Mouse (Mus musculus) cortical plate, adult 2 months (tissue): ENCODE data around the gene C2cd3. TPM values are rescaled to one million over a fixed set of nuclear protein-coding genes. Genes with fewer than 3 reads are reported as not detected.

Source experiments
- H3K27ac ChIP-seq: fragments of 200-500 bp; 2 replicates; pipeline ENCODE4 v1.5.1; 2012; ENCODE audit warnings: low read length, control low read depth, inconsistent platforms; ENCODE audit not compliant: insufficient read depth
- H3K4me1 ChIP-seq: fragments of 200-500 bp; 2 replicates; pipeline ENCODE4 v1.6.1; 2011; ENCODE audit warnings: low read length; ENCODE audit not compliant: control insufficient read depth, insufficient read depth
- H3K4me3 ChIP-seq: fragments of 200-500 bp; 2 replicates; pipeline ENCODE4 v1.5.1; 2011; ENCODE audit warnings: mild to moderate bottlenecking, low read length, control low read depth; ENCODE audit not compliant: insufficient read depth
- CTCF ChIP-seq: fragments of 200-500 bp; IDR thresholded peaks from 2 replicates; pipeline ENCODE4 v1.5.1; 2011; ENCODE audit warnings: mild to moderate bottlenecking, control low read depth, low read length; ENCODE audit not compliant: insufficient read depth; ENCODE audit errors: extremely low read depth
- POLR2A ChIP-seq: fragments of 200-500 bp; IDR thresholded peaks from 2 replicates; pipeline ENCODE4 v1.6.1; 2011; ENCODE audit warnings: mild to moderate bottlenecking, low read length, control low read depth; ENCODE audit not compliant: insufficient read depth; ENCODE audit errors: extremely low read depth
- polyA plus RNA-seq: library from polyadenylated mRNA; depleted of rRNA; stranded (reverse); fragments of >200 nt; gene quantifications from 2 replicates; pipeline ENCODE4 v1.2.3, GENCODE M21; 2012

Gene C2cd3
- polyA plus RNA-seq, 1 experiment: 19.6 TPM

DNA sequence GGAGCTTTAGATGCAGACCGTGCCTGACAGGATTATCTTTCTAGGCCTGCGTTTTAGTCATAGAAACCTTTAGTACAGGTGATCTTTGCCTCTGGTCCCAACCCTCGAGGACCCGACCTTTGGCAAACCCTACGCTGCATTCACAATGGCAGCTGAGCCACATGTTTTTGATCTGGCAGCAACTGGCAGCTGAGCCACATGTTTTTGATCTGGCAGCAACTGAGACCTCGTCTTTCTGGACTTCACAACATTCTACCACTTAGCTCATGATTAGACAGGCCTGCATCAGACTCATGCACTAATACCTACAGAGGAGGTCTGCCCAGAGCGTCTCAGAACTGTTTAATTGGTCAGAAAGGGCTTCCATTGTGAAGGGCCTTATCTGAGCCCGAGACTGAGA, 123.0 kb downstream of the C2cd3 start:
- no peak for TF ChIP-seq CTCF
- no peak for TF ChIP-seq POLR2A
- no peaks in the 10 kb centered on the region; the same call in 1 of the 2 replicates for H3K4me1 ChIP-seq
- H3K4me3 ChIP-seq: peak overlapping the region; percentile 6
- peak overlapping the region; percentile 38 for H3K27ac ChIP-seq

DNA sequence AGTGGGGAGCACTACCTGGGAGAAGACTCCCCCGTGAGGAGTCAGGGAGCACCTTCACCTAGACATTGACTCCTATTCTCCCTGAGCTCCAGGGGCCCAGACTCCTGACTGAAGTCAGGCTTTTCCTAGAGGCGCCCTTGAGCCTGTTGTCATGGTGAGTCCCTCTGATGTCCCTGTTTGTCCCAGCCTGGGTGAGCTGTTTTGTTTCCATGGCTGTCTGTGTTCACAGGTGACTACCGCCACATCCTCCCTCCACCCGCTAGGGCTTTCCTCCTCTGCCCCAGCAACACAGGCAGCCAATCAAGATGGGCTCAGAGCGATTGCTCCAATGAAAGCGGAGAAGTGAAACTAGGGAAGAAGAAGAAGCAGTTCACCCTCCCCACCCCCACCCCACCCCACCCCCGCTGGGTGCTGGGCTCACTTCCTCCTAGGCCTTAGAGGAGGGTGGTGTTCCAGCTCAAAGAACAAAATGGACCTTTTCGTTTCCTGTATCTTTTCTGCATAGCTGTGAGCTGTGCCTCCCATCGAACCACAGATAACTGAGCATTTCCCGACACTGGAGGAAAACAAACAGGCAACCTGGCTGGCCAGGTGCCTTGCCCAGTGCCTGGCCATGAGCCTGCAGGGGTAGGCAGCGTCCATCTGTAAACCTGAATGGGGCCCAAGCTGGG, 123.7 kb downstream of the C2cd3 start:
- peak overlapping the region; percentile 6 for H3K4me3 ChIP-seq
- TF ChIP-seq CTCF (no peak), POLR2A (no peak)

DNA sequence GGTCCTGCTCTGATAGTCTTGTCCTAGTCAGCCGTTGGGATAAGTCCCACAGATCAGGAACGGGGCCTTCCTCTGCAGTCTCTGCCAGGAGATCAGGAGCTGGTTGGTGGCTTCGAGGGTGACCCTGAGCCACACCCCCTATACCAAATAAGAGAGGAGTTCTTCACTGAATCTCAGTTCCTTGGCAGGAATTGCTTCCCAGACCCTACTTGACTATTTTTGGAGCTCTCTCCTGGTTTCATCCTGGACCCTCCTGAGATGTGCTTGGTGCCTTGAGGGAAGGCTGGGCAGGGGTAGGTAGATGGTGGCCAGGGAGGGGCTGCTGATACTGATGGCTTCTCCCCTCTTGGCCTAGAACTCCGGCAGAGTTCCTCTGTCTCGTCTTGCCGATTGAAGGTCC, 124.3 kb downstream of the C2cd3 start:
- Histone ChIP-seq H3K4me3 (no peak overlapping the region), H3K4me1 (no peaks in the 10 kb centered on the region; the same call in 1 of the 2 replicates), H3K27ac (no peak overlapping the region)
- TF ChIP-seq CTCF: no peak
- no peak for TF ChIP-seq POLR2A

More for the DNA sequence above, 123.7 kb downstream of the C2cd3 start:
- H3K4me1 ChIP-seq: no peaks in the 10 kb centered on the region; the same call in 1 of the 2 replicates
- H3K27ac ChIP-seq: peak overlapping the region; percentile 38

DNA sequence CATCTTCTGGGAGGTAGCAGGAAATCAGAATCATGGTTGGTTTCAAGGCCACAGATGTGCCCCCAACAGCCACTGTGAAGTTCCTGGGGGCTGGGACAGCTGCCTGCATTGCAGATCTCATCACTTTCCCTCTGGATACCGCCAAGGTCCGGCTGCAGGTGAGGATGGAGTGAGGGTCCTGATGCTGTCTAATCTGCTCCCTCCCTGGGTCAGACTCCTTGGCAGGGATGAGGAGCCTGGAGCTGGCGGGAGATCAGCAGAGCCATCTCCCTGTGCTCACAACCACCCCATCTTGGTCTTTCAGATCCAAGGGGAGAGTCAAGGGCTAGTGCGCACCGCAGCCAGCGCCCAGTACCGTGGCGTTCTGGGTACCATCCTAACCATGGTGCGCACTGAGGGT, 124.8 kb downstream of the C2cd3 start:
- TF ChIP-seq CTCF (no peak), POLR2A (no peak)
- no peaks in the 10 kb centered on the region; the same call in 1 of the 2 replicates for H3K4me1 ChIP-seq
- H3K4me3 ChIP-seq: no peak overlapping the region
- H3K27ac ChIP-seq: no peak overlapping the region

DNA sequence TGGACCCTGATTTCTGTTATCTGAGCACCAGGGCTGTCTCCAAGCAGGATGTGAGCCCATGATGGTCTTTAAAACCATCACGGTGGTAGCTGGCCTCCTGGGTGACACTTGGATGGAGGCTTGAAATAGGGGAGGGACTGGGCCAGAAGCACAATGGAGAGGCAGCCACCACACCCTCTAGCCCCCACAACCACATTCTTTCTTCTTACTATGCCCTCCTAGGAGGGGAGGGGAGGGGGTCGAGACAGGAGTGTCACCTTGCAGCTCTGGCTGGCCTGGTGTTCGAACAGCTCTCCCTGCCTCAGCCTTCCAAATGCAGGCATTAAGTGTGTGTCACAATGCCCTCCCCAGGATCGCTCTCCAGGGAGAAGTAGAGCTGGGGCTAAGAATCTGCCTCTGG, 125.4 kb downstream of the C2cd3 start:
- Histone ChIP-seq H3K4me3 (no peak overlapping the region), H3K4me1 (no peaks in the 10 kb centered on the region; the same call in 1 of the 2 replicates), H3K27ac (no peak overlapping the region)
- TF ChIP-seq CTCF (no peak), POLR2A (no peak)

DNA sequence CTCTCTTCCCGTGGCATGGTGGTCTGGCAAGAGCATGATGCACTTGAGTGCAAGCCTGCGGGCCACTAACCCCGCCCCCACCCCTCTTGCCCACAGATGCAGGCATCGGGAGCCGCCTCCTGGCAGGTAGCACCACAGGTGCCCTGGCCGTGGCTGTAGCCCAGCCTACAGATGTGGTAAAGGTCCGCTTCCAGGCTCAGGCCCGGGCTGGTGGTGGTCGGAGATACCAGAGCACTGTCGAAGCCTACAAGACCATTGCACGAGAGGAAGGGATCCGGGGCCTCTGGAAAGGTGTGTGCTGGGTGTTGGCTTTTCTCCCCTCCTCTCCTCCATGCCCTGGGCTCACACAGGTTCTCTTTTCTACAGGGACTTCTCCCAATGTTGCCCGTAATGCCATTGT, 125.9 kb downstream of the C2cd3 start:
- no peak overlapping the region for H3K27ac ChIP-seq
- no peaks in the 10 kb centered on the region; the same call in 1 of the 2 replicates for H3K4me1 ChIP-seq
- TF ChIP-seq CTCF (no peak), POLR2A (no peak)
- no peak overlapping the region for H3K4me3 ChIP-seq

DNA sequence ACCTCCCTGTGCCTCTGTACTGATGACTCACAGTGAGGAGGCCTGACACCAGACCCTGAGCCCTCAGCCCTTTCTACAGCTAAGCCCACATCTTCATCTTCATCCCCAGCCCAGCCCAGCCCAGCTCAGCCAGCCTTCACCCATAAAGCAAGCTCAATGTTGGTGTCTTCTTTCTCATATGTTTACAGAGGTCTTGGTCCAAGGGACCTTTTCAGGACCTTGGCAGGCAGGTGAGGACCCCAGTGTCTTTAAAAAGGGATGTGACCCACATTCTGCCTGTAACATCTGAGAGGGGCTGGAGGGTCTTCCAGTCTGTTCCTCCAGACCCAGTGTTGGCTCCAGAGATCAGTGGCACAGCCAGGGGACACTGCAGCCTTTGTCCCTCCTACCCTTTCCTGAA, 127.4 kb downstream of the C2cd3 start:
- Histone ChIP-seq H3K27ac (no peak overlapping the region), H3K4me1 (no peaks in the 10 kb centered on the region; the same call in 1 of the 2 replicates), H3K4me3 (no peak overlapping the region)
- TF ChIP-seq POLR2A (no peak), CTCF (no peak)

DNA sequence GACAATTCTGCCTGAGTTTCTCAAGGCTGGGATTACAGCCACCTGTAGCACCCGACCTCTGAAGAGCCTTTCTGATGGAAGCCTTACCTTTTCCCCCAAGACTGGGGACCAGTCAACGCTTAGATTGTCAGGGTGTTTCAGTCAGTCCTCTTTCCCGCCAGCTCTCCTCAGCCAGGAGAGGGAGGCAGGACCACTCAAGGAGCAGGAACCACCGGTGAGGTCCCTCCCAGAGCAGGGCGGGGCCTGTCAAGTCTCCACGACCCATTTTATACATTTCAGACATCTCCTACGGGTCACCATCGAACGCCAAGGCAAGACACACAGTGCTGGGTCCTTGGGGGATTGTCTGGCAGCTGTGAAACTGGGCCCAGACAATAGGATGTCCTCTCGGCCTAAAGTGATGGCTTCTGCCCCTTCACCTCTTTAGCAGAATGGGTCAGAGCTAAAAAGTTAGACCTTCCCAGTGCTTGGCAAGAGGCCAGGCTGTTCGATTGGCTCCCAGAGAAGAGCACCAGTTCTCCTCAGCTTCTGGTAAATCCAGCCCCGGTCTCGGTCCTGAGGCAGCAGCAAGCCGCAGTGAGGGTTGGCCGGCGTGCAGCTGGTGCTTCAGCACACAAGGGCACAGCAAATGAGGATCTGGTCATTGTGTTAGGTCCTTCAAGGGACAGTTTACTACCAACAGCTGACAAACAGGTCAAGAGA, 128.4 kb downstream of the C2cd3 start:
- H3K4me3 ChIP-seq: no peak overlapping the region
- H3K4me1 ChIP-seq: no peaks in the 10 kb centered on the region
- H3K27ac ChIP-seq: no peak overlapping the region
- TF ChIP-seq POLR2A (no peak), CTCF (no peak)

DNA sequence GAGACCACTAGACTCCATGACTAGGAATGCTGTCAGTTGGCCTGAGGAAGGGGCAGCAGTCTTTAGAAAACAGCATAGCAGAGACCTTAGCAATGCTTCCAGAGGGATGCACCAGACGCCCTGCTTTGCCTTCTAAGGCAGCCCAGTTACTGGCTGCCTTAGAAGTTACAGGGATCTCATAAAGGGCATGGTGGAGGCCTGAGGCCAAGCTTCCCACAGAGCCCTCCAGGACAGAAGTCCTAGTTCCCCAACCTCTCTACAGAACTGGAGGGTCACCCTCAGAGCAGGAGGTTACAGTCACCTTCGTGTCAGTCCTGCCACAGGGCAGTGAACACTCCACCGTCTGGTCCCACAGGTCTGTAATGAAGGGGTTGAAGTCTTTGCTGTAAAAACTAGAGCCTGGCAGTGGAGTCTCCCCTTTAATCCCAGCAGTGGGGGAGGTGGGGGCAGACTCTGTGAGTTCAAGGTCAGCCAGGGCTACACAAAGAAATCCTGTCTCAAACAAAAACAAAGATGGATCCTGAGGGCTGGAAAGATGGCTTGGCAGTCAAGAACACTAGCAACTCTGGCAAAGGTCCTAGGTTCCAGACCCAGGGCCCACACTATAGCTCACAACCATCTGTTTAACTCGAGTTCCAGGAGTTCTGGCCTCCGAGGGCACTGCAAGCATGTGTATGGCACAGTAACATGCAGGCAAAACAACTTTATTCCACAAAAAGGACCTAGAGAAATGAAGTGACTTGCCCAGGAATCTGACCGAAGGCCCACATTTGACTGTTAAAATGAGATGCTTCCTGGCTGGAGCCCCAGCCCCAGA, 129.2 kb downstream of the C2cd3 start:
- TF ChIP-seq CTCF (no peak), POLR2A (no peak)
- Histone ChIP-seq H3K27ac (no peak overlapping the region), H3K4me3 (no peak overlapping the region), H3K4me1 (no peaks in the 10 kb centered on the region)
